Mouse (Mus musculus): Measurements from ENCODE around the gene Tnfrsf21.

GRCm38 (mm10) chr17:43017341-43018052 lies 1.1 kb downstream of the Tnfrsf21 start:
- peak; percentile 53; the same call in 2 of the 3 replicates for TF ChIP-seq TAL1 (IDR thresholded peaks at IDR 0.05; ENCODE audit: low read length)
- 0 out of 2 replicates have a peak, but pooled peaks have one; percentile 14 for TF ChIP-seq GATA1 (IDR thresholded peaks at IDR 0.05; ENCODE audit: low read length)

Data from erythroblast, embryonic 14.5 days (primary cell).